Mouse (Mus musculus) liver, adult 2 months (tissue): ENCODE results near the gene 1700109H08Rik.

Experiments
- CTCF ChIP-seq: fragments of 200-500 bp; IDR thresholded peaks from 2 replicates; pipeline ENCODE4 v1.5.1; 2011; ENCODE audit warnings: low read depth, low read length, control low read depth
- POLR2A ChIP-seq: fragments of 200-500 bp; IDR thresholded peaks from 2 replicates; pipeline ENCODE4 v1.6.1; 2011; ENCODE audit warnings: low read length, control low read depth; ENCODE audit not compliant: insufficient read depth; ENCODE audit errors: extremely low read depth

- TF ChIP-seq POLR2A = no peak
- no peak for TF ChIP-seq CTCF
These were observed 29.5 kb upstream of the 1700109H08Rik start for GRCm38 (mm10) chr5:3541871-3542270.
